Mouse (Mus musculus) adrenal gland, adult 18-20 months (tissue): ENCODE measurements around the gene Gm5105. TPM values are rescaled to one million over a fixed set of nuclear protein-coding genes. Genes with fewer than 3 reads are reported as not detected.

Experiments
- DNase-seq, 2 experiments: peaks; one replicate each; pipeline ENCODE4 v3.0.0; 2021 to 2022; ENCODE audit warnings: low spot score in 2 of 2
- total RNA-seq, 2 experiments: library from RNA; stranded (reverse); gene quantifications; 1 replicate in 1 of 2; 2 replicates in 1 of 2; pipeline ENCODE4 v1.2.3; 2021

Gm5105 gene
- total RNA-seq, 2 experiments from 2014 or later = not detected

GRCm38 (mm10) chr3:138029351-138029750 is 37.8 kb downstream of the Gm5105 start:
- peak; percentile 35 to 46 for DNase-seq

- DNase-seq = peak in 1 of 2 experiments; percentile 1
Observed at GRCm38 (mm10) chr3:138027575-138028362, 39.4 kb downstream of the Gm5105 start.

GRCm38 (mm10) chr3:138026286-138026685 is 40.9 kb downstream of the Gm5105 start:
- no peak for DNase-seq

- no peak for DNase-seq
Observed at GRCm38 (mm10) chr3:138022651-138023050, 44.5 kb downstream of the Gm5105 start.

- no peak for DNase-seq
Observed at GRCm38 (mm10) chr3:138022003-138022402, 45.2 kb downstream of the Gm5105 start.

GRCm38 (mm10) chr3:138016810-138017209 is 50.4 kb downstream of the Gm5105 start:
- DNase-seq = no peak

GRCm38 (mm10) chr3:138014725-138015124 is 52.5 kb downstream of the Gm5105 start:
- DNase-seq = no peak

GRCm38 (mm10) chr3:138012351-138012750 is 54.8 kb downstream of the Gm5105 start:
- no peak for DNase-seq

GRCm38 (mm10) chr3:138008152-138008551 is 59.0 kb downstream of the Gm5105 start:
- no peak for DNase-seq

GRCm38 (mm10) chr3:138006896-138007295 is 60.3 kb downstream of the Gm5105 start:
- DNase-seq = no peak

GRCm38 (mm10) chr3:138003264-138003663 is 63.9 kb downstream of the Gm5105 start:
- no peak for DNase-seq

GRCm38 (mm10) chr3:138002545-138002944 is 64.6 kb downstream of the Gm5105 start:
- DNase-seq = no peak

GRCm38 (mm10) chr3:138001865-138002264 is 65.3 kb downstream of the Gm5105 start:
- DNase-seq = no peak

- DNase-seq = peak; percentile 34 to 40
Observed at GRCm38 (mm10) chr3:138000724-138001069, 66.5 kb downstream of the Gm5105 start.

GRCm38 (mm10) chr3:138000062-138000723 is 67.0 kb downstream of the Gm5105 start:
- no peak for DNase-seq

GRCm38 (mm10) chr3:137999224-137999790 is 67.9 kb downstream of the Gm5105 start:
- DNase-seq = no peak

Other genes starting within 250 kb of the Gm5105 start
- gene H2afz, start 202.9 kb downstream of the Gm5105 start, total RNA-seq = 100 to 1,000 TPM; 111 to 146 TPM
- 10 to 100 TPM; 21.0 to 23.1 TPM for gene Dnajb14, start 199.7 kb downstream of the Gm5105 start, total RNA-seq
- 10 to 100 TPM; 74.2 to 79.0 TPM for gene Lamtor3, start 148.9 kb downstream of the Gm5105 start, total RNA-seq
- gene Dapp1, start 85.8 kb downstream of the Gm5105 start, total RNA-seq = 1 to 10 TPM; 2.9 to 4.5 TPM
- gene 1110002E22Rik, start 2.3 kb downstream of the Gm5105 start, total RNA-seq = under 1 TPM; 0.07 to 0.10 TPM
- 10 to 100 TPM in 1 of 2 experiments, 1 to 10 TPM in 1; 7.6 to 10.8 TPM for gene Trmt10a, start 76.1 kb upstream of the Gm5105 start, total RNA-seq
- gene Mttp, start 77.6 kb upstream of the Gm5105 start, total RNA-seq = 10 to 100 TPM in 1 of 2 experiments, 1 to 10 TPM in 1; 3.7 to 10.4 TPM
- not detected for gene 4930579F01Rik, start 126.4 kb upstream of the Gm5105 start, total RNA-seq
- gene Adh7, start 150.4 kb upstream of the Gm5105 start, total RNA-seq = 100 to 1,000 TPM in 1 of 2 experiments, 1 to 10 TPM in 1; 2.8 to 129 TPM
- 1,000 to 10,000 TPM in 1 of 2 experiments, 100 to 1,000 TPM in 1; 384 to 6,834 TPM for gene Adh1, start 193.6 kb upstream of the Gm5105 start, total RNA-seq
- not detected for gene Adh6a, start 245.9 kb upstream of the Gm5105 start, total RNA-seq